In the genomic region with DNA sequence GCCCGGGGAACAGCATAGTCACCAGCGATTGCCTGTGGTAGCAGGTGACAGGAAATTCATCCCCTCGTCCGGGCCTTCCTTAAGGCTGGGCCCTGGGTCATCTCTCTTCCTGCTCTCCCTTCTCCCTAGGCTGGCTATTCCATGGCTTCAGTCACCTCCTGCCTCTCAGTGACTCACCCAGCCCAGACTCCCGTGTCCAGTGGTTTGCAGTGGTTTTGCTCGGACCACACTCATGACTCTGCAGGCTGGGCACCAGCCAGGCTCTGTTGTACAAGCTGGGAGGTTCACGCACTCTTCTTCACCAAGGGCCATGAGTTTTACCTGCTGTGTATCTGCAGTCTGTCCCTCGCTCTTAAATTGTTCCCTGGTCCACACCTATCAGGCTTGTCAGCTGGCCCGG, we compare ENCODE assay signal across 24 mouse cellular contexts. TPM values are rescaled to one million over a fixed set of nuclear protein-coding genes. Genes with fewer than 3 reads are reported as not detected.
A peak's percentile ranks its signal among the peaks of the same experiment; 100 is the strongest.
DNase-seq lines count a peak whose midpoint lies in the region; ATAC-seq and TF ChIP-seq lines count a peak whose summit lies in the region.
"Had no signal": no experiment of that assay in that cellular context is flagged by ENCODE, and none has a peak within 500 bp of the region (broad histone marks: within the 10 kb centered on the region; RNA-seq: fewer than 3 reads in every experiment).

No protein-coding gene starts in this region.

- POLR2A ChIA-PET in Patski (lab: Charles Lee) = no interaction called here

- peak; percentile 41 to 64 for DNase-seq in adrenal gland, postnatal 36 days
- DNase-seq in adrenal gland, adult 8-10 months = no peak
- DNase-seq in 3T3-L1 (ENCODE audit: low read depth, low spot score) (peak; percentile 84), Patski (ENCODE audit: low read depth, low spot score) (peak; percentile 24)
- no peak for DNase-seq in natural killer cell, adult 2 months (ENCODE audit: low spot score in 2 of 2)
- DNase-seq in spleen, postnatal 4 days (ENCODE audit: low spot score in 2 of 2) = no peak
- DNase-seq: B cell, adult 2 months; cerebellum, adult 11-12 months; cerebellum, adult 8-10 months; cerebellum, postnatal 10 days; cerebellum, postnatal 36 days; embryo, embryonic 11 days; gastrocnemius, postnatal 14 days; heart, adult 11 months; heart, postnatal 36 days; kidney, adult 11 months had no signal

- no peak for TF ChIP-seq CTCF in Patski (IDR thresholded peaks at IDR 0.05)

- no peak for ATAC-seq in Patski
- ATAC-seq: activated CD4-positive, CD25-positive, alpha-beta regulatory T cell, adult 4 months; CD4-positive, CD25-positive, alpha-beta regulatory T cell, adult 4 months; forebrain, embryonic 15.5 days; hindbrain, embryonic 16.5 days; intestine, embryonic 15.5 days had no signal

- CTCF ChIA-PET in Patski (lab: Charles Lee) = no interaction called here

- in situ Hi-C loops in Patski (cut with MboI; ENCODE audit: low pct_unique_long_range_greater_than_20kb) = no loop called here

- H3K27me3 ChIP-seq in Patski = no peaks in the 10 kb centered on the region
- H3K27me3 ChIP-seq: embryonic facial prominence, embryonic 13.5 days; forebrain, embryonic 15.5 days; intestine, embryonic 15.5 days had no signal

RNA-seq across cellular contexts. Expression of gene Asap3, which starts 4.8 kb away (rescaled TPM):
- total RNA-seq in adrenal gland, postnatal 36 days (2021) = 1 to 10 TPM; 1.7 to 2.1 TPM
- 1 to 10 TPM; 2.5 to 4.9 (median 3.6) TPM for total RNA-seq in adrenal gland, adult 8-10 months (2022)
- 5.5 TPM for polyA plus RNA-seq in Patski (2021)
- polyA plus RNA-seq: CD4-positive, CD25-positive, alpha-beta regulatory T cell, adult 4 months had no signal

RNA-seq across cellular contexts. Expression of gene Tcea3, which starts 36.6 kb away (rescaled TPM):
- total RNA-seq in adrenal gland, postnatal 36 days (2021) = 1 to 10 TPM; 2.7 to 2.8 TPM
- 1 to 10 TPM; 1.7 to 2.2 (median 1.9) TPM for total RNA-seq in adrenal gland, adult 8-10 months (2022)
- polyA plus RNA-seq in Patski (2021) = 0.15 TPM
- total RNA-seq: MEL had no signal
- polyA plus RNA-seq: erythroblast, embryonic 14.5 days had no signal

RNA-seq across cellular contexts. Expression of gene E2f2, which starts 38.7 kb away (rescaled TPM):
- 1 to 10 TPM; 2.1 to 2.3 TPM for total RNA-seq in adrenal gland, postnatal 36 days (2021)
- total RNA-seq in adrenal gland, adult 8-10 months (2022) = 1 to 10 TPM; 2.6 to 3.6 (median 2.7) TPM
- 1.1 TPM for polyA plus RNA-seq in Patski (2021)

Comparison
In these comparisons a context has a peak if more than half of its experiments do, and no peak if none do; other contexts are left out.
1. DNase-seq: peak in adrenal gland, postnatal 36 days (2 of 2), 3T3-L1 (single experiment) and Patski (single experiment); none in adrenal gland, adult 8-10 months (single experiment), natural killer cell, adult 2 months (0 of 2) and spleen, postnatal 4 days (0 of 2).